Mouse (Mus musculus): ENCODE data around the gene Gbp5.
A peak's percentile ranks its signal among the peaks of the same experiment; 100 is the strongest.

The Gbp5 gene

DNA sequence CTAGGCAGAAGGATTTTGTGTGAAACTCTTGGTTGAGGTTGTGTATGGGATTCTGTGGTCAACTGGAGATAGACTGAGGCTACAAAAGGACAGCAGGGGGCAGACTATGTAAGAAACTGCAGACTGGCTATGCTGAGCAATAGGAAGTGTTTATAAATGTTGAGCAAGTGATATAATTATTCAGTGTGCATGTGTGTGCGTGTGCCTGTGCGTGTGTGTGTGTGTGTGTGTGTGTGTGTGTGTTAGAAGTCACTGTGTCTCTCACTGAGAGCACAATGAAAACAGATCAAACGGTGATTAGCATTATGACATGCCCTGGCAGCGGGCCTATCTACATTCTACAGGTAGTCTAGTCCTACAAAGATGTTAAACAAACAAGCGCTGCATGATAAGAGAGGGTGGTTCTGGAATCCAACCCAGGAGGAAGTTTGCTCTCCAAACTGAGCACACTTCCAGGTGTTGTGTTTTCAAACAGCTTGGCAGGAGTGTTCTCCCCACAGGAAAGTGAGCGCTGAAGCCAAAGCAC lies at the start of gene Gbp5:
Gbp5 (plus strand) TSS at position 443 of the 526 bp plus-strand sequence.
- peak in 1 of 2 experiments; percentile 66 for DNase-seq (ENCODE audit: low spot score in 2 of 2)

DNA sequence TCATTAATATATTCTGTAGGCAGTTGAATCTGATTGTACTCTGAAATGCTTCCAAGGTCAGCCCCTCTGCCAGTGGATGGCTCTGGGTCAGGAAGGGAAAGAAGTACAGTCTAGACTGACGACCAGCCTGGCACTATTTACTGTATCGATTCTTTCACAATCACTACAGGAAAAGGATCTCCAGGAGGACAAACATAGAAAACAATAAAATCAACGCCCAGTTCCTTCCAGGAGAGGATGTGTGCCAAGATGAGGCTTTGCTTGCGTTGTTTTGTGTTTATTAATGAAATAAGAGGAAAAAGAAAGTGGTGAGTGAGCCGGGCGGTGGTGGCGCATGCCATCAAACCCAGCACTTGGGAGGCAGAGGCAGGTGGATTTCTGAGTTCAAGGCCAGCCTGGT lies 39.6 kb upstream of the Gbp5 start:
- no peak for DNase-seq (ENCODE audit: low spot score in 2 of 2)

DNA sequence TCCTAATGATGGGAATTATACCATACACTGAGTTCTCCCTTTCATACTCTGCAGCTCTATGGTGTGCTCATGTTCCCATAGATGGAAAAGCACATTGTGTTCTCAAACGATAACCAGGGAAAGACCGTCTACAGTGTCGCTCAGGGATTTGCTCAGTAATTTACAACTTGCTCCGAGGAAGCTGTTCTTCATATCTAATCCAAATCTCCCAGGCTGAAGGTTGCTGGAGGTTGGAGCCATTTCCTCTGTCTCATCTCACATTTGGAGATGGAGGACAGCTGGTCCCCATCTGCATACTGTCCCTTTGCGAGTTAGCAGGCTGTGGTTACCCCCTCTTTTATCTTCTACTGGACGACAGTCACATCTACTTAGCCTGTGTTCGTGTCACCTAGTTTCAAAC lies 34.5 kb upstream of the Gbp5 start:
- DNase-seq (ENCODE audit: low spot score in 2 of 2) = no peak

DNA sequence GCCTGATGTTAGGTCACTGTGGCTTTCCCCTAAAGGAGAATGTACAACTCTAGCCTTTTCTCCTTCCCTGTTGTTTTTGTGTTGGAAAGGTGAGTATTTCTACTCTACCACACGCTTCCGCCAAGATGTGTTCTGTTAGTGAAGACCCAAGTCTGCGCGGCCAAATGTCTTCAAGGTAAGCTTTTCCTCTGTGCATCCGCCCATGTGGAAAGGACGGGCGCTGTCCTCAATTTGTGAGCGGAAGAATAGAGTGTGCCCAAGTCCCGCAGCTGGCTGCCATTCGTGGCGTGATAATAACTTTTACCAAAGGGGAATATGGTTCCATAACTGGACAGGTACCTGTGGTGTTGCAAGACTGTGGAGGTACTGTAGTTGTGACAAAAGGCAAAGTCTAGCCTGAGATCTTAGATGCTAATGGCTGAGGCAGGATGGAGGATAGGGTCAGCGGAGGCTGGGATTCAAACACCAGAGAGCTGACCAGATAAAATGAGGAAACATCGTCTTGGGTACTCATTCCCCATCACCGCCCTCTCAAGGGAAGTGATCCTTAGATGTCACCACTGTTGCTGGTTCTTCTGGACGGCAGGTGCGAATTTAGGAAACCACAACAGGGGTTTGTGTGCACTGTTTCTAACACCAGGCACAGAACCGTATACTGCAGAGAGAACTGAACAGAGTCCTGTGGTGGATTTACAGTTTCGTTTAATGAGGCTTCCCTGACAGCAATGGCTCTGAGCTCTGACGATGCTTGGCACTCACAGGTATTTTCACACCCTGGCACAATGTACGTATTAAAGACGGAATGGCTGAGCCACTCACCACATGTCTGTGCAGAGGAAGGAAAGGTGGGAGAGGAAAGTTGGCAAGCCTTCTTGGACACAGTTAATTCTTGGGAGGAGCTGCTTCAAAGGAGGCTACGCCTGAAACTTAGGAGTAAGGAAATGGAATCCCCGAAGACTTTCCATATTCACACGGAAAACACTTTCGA lies 30.7 kb upstream of the Gbp5 start:
- DNase-seq (ENCODE audit: low spot score in 2 of 2) = no peak

DNA sequence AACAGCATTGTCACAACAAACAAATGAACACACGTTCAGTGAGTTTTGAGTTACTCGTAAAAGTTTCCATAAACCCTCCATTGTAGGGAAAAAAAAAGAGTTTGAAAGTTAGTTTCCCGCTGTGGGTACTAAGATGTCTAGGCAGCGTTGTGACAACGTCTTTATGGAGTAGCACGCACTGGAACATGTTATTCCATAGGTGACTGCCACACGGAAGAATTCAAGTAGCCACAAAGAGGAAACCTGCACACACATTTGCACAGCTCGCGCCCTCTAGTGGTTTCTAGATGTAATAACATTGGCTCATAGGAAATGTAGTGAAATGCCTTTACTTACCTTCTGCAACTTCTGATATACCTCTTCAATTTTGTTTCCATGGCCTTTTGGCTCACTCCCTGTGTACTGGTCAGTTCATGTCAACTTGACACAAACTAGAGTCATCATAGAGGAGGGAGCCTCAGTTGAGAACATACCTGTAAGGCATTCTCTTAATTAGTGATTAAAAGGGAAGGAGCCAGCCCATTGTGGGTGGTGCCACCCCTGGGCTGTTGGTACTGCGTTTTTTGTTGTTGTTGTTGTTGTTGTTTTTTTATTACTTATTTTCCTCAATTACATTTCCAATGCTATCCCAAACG lies 19.3 kb upstream of the Gbp5 start:
- DNase-seq (ENCODE audit: low spot score in 2 of 2) = no peak

DNA sequence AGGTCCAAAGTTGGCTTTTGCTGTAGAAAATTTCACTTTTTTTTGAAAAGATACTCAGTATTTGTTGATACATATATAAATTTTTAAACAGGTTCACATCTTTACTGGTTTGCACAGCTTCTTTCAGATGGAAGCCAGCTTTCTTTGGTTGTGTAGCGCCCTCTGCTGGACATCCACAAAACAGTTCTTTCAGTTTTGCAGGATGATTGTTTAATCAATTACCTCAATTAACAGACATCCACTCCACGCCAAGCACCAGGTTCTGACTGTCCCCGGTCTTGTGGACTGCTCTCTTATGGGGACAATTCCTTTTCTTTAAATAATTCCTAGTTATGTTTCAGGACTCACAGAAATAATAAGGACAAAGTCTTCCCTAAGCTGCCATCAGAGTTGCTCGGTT lies 17.9 kb upstream of the Gbp5 start:
- peak; percentile 37 to 71 for DNase-seq (ENCODE audit: low spot score in 2 of 2)

DNA sequence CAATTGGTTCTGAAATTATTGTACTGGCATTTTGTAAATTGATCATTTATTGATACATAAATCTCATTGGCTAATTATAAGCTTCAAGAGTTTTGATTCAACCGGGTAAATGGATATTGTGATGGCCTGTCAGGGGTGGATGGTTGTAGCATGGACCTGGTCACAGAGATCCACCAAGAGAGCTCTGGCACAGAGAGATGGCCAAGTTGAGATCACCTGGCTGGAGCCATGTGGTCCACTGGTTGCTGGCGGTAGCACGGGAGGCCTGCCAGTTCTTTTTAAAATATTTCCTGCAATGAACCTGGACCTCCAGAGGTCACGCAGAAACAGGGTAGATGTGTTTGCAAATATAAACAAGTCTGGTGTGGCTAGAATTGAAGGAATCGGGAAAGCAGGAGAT lies 15.9 kb upstream of the Gbp5 start:
- no peak for DNase-seq (ENCODE audit: low spot score in 2 of 2)

DNA sequence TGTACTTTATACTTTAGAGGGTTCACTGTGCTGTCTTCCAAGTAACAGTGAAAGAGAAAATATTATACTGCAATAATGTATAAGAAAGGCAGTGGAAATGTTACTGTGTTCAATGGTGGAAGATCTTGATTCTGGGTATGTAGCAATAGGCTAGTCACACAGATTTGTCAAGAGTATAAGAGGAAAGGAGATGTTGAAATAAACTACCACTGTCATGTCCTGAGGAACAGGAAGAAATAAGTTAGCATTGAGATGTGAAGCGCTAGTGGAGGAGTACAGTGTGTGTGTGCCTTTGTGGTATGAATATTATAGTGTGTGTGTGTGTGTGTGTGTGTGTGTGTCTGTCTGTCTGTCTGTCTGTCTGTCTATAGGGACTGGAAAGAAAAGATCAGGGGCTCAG lies 15.4 kb upstream of the Gbp5 start:
- no peak for DNase-seq (ENCODE audit: low spot score in 2 of 2)

DNA sequence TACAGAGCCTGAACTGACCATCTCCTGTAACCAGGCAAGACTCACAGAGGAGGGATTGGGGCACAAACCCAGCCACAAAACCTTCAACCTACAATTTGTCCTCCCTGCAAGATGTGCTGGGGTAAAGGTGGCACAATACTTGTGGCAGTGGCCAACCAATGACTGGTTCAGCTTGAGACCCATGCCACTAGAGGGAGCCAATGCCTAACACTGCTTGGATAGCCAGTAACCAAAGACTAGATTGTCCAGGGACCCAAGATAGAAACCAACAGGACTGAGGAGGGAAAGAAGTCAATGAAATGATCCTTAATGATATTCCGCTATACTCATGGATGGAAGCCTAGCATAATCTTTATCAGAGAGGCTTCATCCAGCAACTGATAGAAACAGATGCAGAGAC lies 3.3 kb upstream of the Gbp5 start:
- peak; percentile 30 to 75 for DNase-seq (ENCODE audit: low spot score in 2 of 2)

DNA sequence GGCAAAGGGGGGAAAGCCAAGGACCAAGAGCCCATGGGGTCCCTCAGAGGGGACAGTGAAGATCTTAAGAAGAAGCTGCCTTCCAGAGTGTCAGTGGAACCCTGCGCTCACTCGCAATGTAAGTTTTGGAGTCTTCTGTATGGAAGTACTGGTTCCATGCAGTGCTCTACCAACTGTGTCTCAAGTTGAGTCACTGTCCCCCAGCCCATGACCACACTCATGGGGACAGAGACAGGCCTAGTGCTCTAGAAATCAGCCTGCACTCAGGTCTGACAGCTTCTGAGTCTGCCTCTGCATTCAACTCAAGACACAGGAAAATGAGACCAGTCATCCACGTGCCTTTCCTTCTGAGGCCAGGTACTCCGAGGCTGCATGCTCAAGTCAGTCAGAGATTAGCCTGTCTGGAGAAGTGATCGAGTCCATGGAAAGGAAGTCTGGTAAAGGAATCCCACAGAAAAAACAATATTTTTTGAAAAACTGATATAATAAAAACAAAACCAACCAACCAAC lies 1.4 kb downstream of the Gbp5 start:
- DNase-seq (ENCODE audit: low spot score in 2 of 2) = no peak

DNA sequence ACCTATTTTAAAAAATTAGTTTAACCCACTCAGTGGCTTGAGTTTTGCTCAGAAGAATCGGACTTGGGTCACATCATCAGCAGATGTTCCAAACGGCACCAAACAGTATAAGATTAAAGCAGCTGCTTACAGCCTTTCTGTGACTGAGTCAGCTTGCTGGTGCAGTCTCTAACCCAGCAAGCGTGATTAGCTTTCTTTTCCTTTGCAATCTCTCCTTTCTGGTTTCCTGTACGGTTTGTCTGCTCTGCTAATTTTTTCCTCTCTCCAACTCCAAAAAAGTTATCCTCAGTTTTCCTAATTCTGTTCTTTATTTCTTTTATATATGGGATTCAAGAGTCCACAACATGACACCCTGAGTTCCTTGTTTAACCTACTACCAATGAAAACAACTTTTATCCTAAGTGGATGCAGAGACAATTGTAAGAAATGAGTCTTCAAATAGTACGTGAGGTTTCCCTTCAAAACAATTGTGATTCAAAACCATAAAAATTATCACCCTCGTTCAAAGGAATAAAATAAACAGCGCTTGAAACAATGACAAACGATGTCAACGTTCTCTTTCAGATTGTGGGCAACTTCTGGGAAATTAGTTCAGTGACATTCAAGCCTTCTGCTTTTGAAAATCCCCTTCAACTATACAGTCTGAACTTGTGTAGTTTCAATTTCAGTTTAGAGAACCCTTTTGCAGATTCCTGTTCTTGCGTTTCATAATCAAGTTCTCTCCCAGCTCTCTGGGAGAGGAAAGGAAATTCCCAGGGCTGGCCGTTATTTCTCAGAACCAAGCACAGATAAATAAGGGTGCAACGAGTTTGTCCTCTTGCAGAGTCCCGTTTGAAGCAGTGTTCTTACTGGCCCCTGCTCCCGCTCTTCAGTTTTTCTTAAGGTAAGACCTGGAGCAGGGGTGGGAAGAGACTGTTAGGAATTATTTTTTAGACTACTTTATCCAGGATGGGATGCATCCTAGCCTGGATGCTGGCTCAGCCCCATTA lies 2.6 kb downstream of the Gbp5 start:
- no peak for DNase-seq (ENCODE audit: low spot score in 2 of 2)

DNA sequence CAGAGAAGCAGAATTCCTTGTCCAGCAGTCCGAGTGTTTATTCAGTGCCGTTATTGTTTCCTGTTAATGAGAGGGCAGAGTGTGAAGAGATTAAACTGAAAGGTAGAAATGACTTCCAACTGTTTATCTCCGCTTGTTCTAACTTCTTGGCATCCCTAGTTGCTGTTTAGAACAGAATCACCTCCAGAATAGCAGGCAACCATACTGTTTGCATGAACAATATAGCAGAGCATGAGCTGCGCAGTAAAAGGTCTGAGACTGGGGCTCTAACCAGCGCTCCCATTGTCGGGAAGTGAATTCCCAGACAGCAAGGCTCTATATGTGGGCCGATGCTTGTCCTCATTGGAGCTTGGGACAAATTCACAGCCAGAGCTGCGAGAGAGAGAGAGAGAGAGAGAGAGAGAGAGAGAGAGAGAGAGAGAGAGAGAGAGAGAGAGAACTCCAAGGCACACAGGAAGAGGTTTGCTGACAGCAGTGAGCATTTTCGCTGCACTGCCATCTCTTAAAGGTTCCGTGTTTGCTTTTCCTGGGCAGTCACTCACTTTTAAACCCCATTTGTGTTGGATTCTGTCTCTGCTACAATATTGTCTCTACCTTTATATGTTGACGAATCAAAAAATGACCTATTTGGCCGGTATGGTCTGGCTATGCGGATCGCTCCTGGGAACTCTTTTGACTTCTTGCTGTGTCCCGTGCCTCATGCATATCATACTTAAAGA lies 3.5 kb downstream of the Gbp5 start:
- no peak for DNase-seq (ENCODE audit: low spot score in 2 of 2)

DNA sequence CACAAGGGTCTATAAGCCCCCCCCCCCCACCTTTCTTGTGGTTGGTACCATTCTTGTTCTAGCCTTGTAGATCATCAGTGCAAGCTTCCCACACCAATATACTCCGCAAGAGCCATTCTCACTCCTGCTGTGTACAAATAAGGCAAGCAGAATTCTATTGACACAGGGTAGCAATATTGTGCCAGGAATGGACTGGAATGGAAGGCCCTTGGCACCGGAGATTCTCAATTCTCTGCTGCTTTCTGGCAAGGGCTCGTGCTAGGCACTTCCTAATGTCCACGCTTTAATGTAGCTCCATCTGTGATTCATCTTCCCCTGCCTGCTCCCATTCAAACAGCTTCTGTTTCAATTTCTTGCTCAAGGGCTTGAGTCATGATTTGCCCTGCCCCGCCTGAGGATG lies 5.2 kb downstream of the Gbp5 start:
- no peak for DNase-seq (ENCODE audit: low spot score in 2 of 2)

DNA sequence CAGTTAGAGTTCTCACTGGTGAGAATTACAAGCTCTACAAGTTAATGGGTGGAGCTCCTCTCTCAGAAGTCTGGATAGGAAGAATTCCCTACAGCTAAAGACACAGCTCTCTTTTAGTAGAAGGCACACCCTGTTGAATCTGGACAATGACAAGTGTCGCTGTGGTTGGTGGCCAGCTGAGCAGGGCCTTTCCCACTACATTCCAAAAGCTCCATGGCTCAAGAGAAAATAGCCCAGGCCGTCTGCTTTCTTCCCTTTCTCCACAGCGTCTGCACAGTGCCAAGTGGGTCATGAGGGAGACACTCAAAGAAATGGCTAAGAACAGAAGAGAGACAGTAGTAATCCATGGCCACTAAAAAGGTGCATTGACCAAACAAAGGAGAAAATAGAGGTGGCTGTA lies 34.3 kb downstream of the Gbp5 start:
- no peak for DNase-seq (ENCODE audit: low spot score in 2 of 2)

DNA sequence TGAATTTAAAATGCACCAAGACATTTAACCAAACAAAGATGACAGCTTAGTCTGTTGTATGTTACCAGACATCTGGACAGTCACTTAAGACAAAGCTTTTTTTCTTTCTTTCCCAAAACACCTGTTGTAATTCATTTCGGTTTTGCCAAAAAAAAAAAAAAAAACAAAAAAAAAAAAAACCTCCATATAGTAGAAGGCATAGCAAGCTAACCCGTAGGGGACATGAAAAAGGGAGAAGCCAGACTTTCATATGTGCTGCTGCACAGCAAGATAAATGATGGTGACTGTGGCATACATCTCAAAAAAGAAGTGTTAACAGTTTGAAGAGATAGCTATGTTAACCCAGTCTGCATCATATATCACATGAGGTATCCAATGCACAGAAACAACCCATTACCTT lies 35.8 kb downstream of the Gbp5 start:
- DNase-seq (ENCODE audit: low spot score in 2 of 2) = no peak

DNA sequence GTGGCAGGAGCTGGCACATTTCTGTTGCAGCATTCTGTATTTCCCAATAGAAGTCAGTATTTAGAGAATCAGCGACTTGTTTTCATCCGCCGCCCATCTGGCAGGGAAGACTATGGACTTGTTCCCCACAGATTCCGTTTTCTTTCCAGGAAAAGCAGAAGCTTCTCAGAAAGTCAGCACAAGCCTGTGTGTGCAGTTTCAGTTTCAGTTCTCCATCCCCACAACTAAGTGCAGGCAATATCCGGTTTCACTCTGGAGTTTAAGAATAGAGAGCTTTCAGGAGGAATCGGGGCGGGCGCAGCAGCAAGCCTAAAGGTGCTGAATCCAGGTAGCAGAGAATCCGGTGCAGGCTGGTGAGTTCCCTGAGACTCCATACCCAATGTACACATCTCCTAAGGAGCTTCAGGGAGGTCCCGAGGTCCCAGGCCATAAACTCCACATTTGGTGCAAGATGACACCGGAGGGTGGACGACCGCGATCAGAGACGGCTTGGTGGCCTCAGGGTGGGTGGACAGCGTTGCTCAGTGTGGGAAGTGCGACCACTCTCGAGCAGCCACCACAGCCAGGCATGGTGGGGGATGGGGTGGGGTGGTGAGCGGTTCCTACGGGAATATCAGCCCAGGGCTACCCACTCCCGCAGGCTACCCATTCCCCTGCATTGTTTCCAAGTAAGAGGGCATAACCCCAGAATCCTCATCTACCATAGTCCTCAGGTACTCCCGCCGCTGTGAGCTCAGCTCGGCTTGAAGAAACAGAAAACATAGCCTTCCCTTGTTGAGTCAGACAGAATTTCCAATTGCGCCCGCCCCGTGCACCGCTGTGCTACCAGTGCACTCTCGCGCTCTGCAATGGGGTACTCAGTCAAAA lies 36.5 kb downstream of the Gbp5 start, which contains the start of gene Gbp7:
Gbp7 (plus strand) TSS at position 256 of the 867 bp plus-strand sequence.
- DNase-seq (ENCODE audit: low spot score in 2 of 2) = peak; percentile 41

DNA sequence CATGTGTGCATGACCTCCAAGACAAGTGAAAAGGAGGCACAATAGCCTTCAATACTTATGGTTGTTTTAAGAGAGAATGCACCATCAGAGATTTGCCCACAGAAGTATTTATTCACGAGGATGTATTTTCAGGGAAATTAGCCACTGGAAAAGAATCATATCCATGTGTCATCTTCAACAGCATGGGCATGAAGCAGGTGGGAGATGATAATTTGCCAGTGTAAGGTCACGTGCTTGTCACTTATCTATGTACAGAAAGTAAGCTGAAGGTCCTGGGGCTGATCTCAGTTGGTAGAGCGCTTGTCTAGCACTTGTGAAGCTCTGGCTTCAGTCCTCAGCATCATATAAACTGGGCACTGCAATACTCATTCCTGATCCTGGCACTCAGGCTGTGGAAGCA lies 37.8 kb downstream of the Gbp5 start:
- no peak for DNase-seq (ENCODE audit: low spot score in 2 of 2)

DNA sequence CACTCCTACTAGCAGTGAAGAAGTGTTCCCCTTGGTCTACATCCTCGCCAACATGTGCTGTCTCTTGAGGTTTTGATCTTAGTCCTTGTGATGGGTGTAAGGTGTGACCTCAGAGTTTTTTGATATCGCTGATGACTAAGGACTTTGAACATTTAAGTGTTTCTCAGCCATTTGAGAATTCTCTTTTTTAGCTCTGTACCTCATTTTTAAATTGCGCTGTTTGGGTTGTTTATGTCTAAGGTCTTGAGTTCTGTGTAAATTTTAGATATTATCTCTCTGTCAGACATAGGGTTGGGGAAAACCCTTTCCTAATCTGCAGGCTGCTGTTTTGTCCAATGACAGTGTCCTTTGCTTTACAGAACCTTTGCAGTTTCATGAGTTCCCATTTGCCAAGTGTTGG lies 39.4 kb downstream of the Gbp5 start:
- no peak for DNase-seq (ENCODE audit: low spot score in 2 of 2)

DNA sequence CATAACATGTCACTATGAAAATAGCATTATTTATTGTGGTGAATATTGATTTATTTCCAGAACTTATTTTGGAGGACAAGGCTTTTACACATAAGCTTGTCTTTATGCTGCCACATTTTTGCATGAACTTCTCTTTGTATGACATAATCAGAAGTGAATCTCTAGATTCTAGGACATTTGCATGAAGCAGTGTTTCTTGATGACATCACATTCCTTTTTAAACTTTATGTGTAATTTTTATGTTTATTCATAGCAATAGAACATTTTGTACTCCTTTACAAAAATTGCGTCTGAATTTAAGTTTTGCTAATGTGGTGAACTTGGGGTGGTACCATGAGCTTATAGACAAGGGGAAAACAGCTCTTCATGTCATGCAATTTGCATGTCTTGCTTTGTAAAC lies 41.9 kb downstream of the Gbp5 start:
- no peak for DNase-seq (ENCODE audit: low spot score in 2 of 2)

DNA sequence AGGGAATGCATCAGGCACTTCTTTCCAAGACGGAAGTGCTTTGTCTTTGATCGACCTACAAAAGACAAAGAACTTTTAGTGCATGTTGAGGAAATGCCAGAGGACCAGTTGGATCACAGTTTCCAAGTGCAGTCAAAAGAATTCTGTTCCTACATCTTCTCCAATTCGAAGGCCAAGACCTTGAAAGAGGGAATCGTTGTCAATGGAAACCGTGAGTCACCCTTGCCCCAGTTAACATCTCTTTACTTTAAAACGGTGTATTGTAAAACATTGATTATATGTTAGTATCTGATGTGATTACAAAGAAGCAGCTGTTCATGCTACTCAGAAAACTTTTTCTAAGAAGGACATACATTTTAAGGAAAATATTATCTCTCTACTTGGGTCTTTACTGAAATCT lies 47.6 kb downstream of the Gbp5 start:
- DNase-seq (ENCODE audit: low spot score in 2 of 2) = no peak
